Mouse (Mus musculus) ES-E14 (cell line): ENCODE measurements around the gene Pate1. TPM values are rescaled to one million over a fixed set of nuclear protein-coding genes. Genes with fewer than 3 reads are reported as not detected.

Source experiments
- DNase-seq: peaks from one replicate; pipeline ENCODE4 v3.0.0-alpha.2; 2013; ENCODE audit warnings: low read depth, low spot score
- H3K27ac ChIP-seq: 2 replicates; pipeline ENCODE4 v1.5.1; 2012; ENCODE audit warnings: low read depth, mild to moderate bottlenecking, low read length, moderate library complexity, mixed read lengths; ENCODE audit not compliant: poor library complexity, insufficient read depth, severe bottlenecking
- H3K36me3 ChIP-seq: 2 replicates; pipeline ENCODE4 v1.6.1; 2012; ENCODE audit warnings: mild to moderate bottlenecking, low read length, moderate library complexity, mixed read lengths; ENCODE audit not compliant: control insufficient read depth, poor library complexity, insufficient read depth, severe bottlenecking
- H3K4me1 ChIP-seq, 2 experiments: fragments of 150-350 bp in 1 of 2; sonication (generic) in 1 of 2; 2 replicates each; pipeline ENCODE4 v1.6.1; 2012; ENCODE audit warnings: low read length in 2 of 2, mild to moderate bottlenecking in 1 of 2, mixed read lengths in 1 of 2; ENCODE audit not compliant: control insufficient read depth in 2 of 2, insufficient read depth in 2 of 2, poor library complexity in 1 of 2
- H3K4me3 ChIP-seq, 2 experiments: fragments of 150-350 bp in 1 of 2; sonication (generic) in 1 of 2; 2 replicates each; pipeline ENCODE4 v1.5.1; 2012; ENCODE audit warnings: low read length in 2 of 2, low read depth in 1 of 2, mild to moderate bottlenecking in 1 of 2, mixed read lengths in 1 of 2; ENCODE audit not compliant: insufficient read depth in 1 of 2, poor library complexity in 1 of 2, severe bottlenecking in 1 of 2
- H3K9ac ChIP-seq: 2 replicates; pipeline ENCODE4 v1.6.1; 2012; ENCODE audit warnings: low read depth, mild to moderate bottlenecking, low read length, mixed read lengths; ENCODE audit not compliant: poor library complexity, insufficient read depth, severe bottlenecking
- H3K9me3 ChIP-seq: fragments of 150-350 bp; sonication (generic); 2 replicates; pipeline ENCODE4 v1.6.1; 2012; ENCODE audit warnings: low read depth, mild to moderate bottlenecking, low read length; ENCODE audit not compliant: control insufficient read depth, insufficient read depth
- CHD2 ChIP-seq: IDR thresholded peaks from 2 replicates; pipeline ENCODE4 v1.6.1; 2014; ENCODE audit warnings: mild to moderate bottlenecking, low read depth, low read length, inconsistent platforms
- HCFC1 ChIP-seq: IDR thresholded peaks from 2 replicates; pipeline ENCODE4 v1.6.1; 2012; ENCODE audit warnings: low read length, inconsistent platforms, borderline replicate concordance; ENCODE audit not compliant: insufficient read depth
- MAFK ChIP-seq: IDR thresholded peaks from 2 replicates; pipeline ENCODE4 v1.6.1; 2014; ENCODE audit warnings: mild to moderate bottlenecking, low read depth, low read length, inconsistent platforms; ENCODE audit not compliant: insufficient read depth
- ZC3H11A ChIP-seq: IDR thresholded peaks from 2 replicates; pipeline ENCODE4 v1.6.1; 2012; ENCODE audit warnings: low read depth, mild to moderate bottlenecking, inconsistent platforms, low read length, borderline replicate concordance
- ZNF384 ChIP-seq: IDR thresholded peaks from 2 replicates; pipeline ENCODE4 v1.6.1; 2012; ENCODE audit warnings: low read depth, low read length, inconsistent platforms
- in situ Hi-C, 2 experiments: fragments of 600-800 bp; cut with MboI; formaldehyde crosslinking; loops; one replicate each; pipeline ENCODE4 v1.15.1; 2025; ENCODE audit warnings: low sequenced_read_pairs in 2 of 2, inconsistent platforms in 1 of 2; ENCODE audit not compliant: unreplicated experiment in 2 of 2
- total RNA-seq: library from RNA; depleted of rRNA; stranded (reverse); fragments of 300-350 nt; gene quantifications from 2 replicates; pipeline ENCODE4 v1.2.3, GENCODE M21; 2012; rRNA removed

Pate1 gene
- not detected in 2 replicates for total RNA-seq

DNA sequence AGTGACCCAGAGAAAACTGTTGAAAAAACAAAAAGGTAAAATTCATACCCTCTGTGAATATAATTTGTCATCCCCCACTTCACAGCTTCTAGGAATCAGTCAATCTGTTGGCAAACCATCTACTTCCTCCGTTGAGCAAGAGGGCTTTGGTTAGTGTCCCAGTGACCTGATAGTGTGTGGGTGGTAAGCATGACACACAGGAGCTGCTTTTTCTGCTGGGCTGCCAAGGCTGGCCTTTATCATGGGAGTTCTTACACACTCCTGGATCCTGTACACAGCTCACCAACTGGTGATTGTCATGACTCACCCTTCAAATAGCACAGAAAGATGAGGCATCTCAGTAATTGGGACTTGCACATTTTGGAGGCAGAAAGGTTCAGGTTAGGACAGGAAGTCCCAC lies at the start of gene Pate1:
Gene Pate1, minus strand, starts transcription at position 378 of the 400 bp plus-strand sequence.
- no peak within 1 kb of the TSS for H3K9ac ChIP-seq

DNA sequence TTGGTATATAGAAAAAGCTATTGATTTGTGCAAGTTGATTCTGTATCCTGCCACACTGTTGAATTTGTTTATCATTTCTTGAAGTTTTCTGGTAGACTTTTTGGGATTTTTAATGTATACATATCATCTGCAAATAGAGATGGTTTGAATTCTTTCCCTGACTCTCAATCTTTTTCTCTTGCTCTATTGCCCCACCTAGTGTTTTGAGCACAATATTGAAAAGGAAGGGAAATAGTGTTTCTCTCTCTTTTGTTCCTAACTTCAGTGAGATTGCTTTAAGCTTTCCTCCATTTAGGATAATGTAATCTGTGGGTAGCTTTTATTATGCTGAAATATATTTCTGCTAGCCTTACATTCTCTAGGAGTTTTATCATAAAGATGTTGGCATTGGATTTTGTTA lies 20.1 kb upstream of the Pate1 start:
- H3K9ac ChIP-seq: no peak overlapping the region
- TF ChIP-seq ZNF384 (no peak), ZC3H11A (no peak), MAFK (no peak), HCFC1 (no peak), CHD2 (no peak)
- no peak overlapping the region for H3K27ac ChIP-seq
- no peaks in the 10 kb centered on the region for H3K4me1 ChIP-seq
- H3K9me3 ChIP-seq: no peaks in the 10 kb centered on the region
- no peak for DNase-seq
- H3K4me3 ChIP-seq: no peak overlapping the region
- in situ Hi-C loops: no loop called here
- no peaks in the 10 kb centered on the region; the same call in 1 of the 2 replicates for H3K36me3 ChIP-seq

More for the DNA sequence above, at the start of gene Pate1:
- in situ Hi-C loops: no loop called here
- Histone ChIP-seq H3K27ac (no peak within 1 kb of the TSS), H3K4me3 (no peak within 1 kb of the TSS), H3K36me3 (no peaks in the 10 kb centered on the region), H3K4me1 (no peaks in the 10 kb centered on the region), H3K9me3 (no peaks in the 10 kb centered on the region)
- TF ChIP-seq ZC3H11A (no peak), ZNF384 (no peak), HCFC1 (no peak), CHD2 (no peak), MAFK (no peak)
- no peak for DNase-seq

DNA sequence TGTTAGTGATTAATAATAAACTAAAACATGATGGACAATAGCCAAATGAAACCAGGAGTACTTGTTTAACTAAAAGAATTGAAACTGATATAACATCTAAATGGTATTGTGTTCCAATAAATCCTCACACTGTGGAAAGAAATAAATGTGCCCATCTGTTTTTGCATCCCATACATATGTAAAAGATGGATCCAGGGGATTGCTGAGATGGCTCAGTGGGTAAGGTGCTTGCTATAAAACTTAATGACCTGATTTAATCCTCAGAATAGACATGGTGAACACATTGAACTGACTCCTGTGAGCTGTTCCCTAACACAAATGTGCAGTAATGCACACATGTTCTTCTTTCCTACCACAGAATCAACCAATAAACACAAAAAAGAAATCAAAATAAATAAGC lies 4.7 kb upstream of the Pate1 start:
- H3K4me3 ChIP-seq: no peak overlapping the region
- H3K27ac ChIP-seq: no peak overlapping the region
- no peak for DNase-seq
- H3K36me3 ChIP-seq: no peaks in the 10 kb centered on the region
- H3K9ac ChIP-seq: no peak overlapping the region
- H3K9me3 ChIP-seq: no peaks in the 10 kb centered on the region
- in situ Hi-C loops: no loop called here
- no peak for TF ChIP-seq HCFC1
- no peak for TF ChIP-seq ZC3H11A
- TF ChIP-seq CHD2: no peak
- TF ChIP-seq ZNF384: no peak
- no peak for TF ChIP-seq MAFK
- no peaks in the 10 kb centered on the region for H3K4me1 ChIP-seq

DNA sequence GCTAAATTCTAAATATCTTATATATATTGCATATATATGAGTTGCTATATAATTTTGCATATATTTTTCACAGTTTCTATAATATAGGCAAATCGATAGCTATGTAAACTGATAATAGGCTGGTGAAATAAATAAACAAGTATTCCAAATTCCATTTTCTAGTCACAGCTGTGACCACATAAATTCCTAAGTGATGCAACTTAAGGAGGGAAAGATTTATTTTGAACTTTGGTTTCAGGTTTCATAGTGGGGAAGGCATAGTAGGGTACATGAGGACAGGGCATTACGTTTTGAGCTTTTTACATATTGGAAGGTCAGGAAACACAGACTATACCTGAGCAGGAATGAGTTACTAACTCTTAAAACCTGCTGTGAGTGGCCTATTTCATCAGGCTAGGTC lies 13.6 kb downstream of the Pate1 start:
- H3K36me3 ChIP-seq: no peaks in the 10 kb centered on the region
- TF ChIP-seq MAFK (no peak), CHD2 (no peak), ZNF384 (no peak), HCFC1 (no peak), ZC3H11A (no peak)
- H3K4me3 ChIP-seq: no peak overlapping the region
- DNase-seq: no peak
- in situ Hi-C loops: no loop called here
- no peak overlapping the region for H3K27ac ChIP-seq
- no peaks in the 10 kb centered on the region for H3K9me3 ChIP-seq
- no peak overlapping the region for H3K9ac ChIP-seq
- H3K4me1 ChIP-seq: no peaks in the 10 kb centered on the region

DNA sequence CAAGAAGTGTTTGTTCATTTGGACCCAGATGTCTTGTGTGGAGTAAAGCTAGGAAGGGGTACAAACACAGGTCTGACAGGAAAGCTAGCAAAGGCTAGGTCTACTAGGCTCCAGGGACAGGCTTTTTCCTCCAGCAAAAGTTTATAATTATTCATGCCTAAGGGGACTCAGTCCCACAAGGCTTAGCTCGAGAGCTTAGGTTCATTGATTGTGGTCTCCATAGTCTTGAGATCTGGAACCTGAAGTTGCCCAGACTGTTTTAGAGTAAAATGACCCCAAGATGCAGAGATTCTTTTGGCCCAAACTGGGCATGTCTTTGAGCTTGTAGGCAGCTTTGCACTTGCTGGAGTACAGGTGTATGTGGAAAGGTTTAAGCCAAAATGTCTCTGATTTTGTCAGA lies 39.1 kb downstream of the Pate1 start, which contains the start of gene Pate3:
Gene Pate3, minus strand, starts transcription at position 101 of the 400 bp plus-strand sequence.
- H3K9me3 ChIP-seq: no peaks in the 10 kb centered on the region
- H3K4me3 ChIP-seq: no peak within 1 kb of the TSS
- in situ Hi-C loops: no loop called here
- no peak for DNase-seq
- no peak within 1 kb of the TSS for H3K27ac ChIP-seq
- H3K36me3 ChIP-seq: no peaks in the 10 kb centered on the region
- H3K9ac ChIP-seq: no peak within 1 kb of the TSS
- H3K4me1 ChIP-seq: no peaks in the 10 kb centered on the region
- no peak for TF ChIP-seq ZNF384
- no peak for TF ChIP-seq CHD2
- TF ChIP-seq HCFC1: no peak
- no peak for TF ChIP-seq MAFK
- TF ChIP-seq ZC3H11A: no peak

Other genes with a start within 250 kb of the Pate1 start
- gene Gm1113, start 169.1 kb downstream of the Pate1 start, total RNA-seq: not detected in 2 replicates
- gene Ddx25, start 128.9 kb downstream of the Pate1 start, total RNA-seq: 1.6 and 1.8 TPM in 2 replicates
- 20.6 and 25.6 TPM in 2 replicates for gene Pus3, start 128.8 kb downstream of the Pate1 start, total RNA-seq
- gene Pate2, start 117.1 kb downstream of the Pate1 start, total RNA-seq: 1.2 and 1.6 TPM in 2 replicates
- 14.6 and 17.6 TPM in 2 replicates for gene Hyls1, start 117.0 kb downstream of the Pate1 start, total RNA-seq
- gene Pate4, start 75.4 kb downstream of the Pate1 start, total RNA-seq: not detected in 2 replicates
- 0.13 TPM in 1 of 2 replicates, not detected in the other for gene Pate3, start 39.2 kb downstream of the Pate1 start, total RNA-seq
- gene Gm17677, start 53.7 kb upstream of the Pate1 start, total RNA-seq: not detected in 2 replicates
- not detected in 2 replicates for gene Gm17727, start 90.7 kb upstream of the Pate1 start, total RNA-seq
- gene Gm27235, start 102.7 kb upstream of the Pate1 start, total RNA-seq: not detected in 2 replicates
- not detected in 2 replicates for gene D730048I06Rik, start 102.7 kb upstream of the Pate1 start, total RNA-seq
- not detected in 2 replicates for gene 9230110F15Rik, start 156.8 kb upstream of the Pate1 start, total RNA-seq
- not detected in 2 replicates for gene 9230113P08Rik, start 221.0 kb upstream of the Pate1 start, total RNA-seq